Mouse (Mus musculus): ENCODE measurements around the gene Eomes.

Gene Eomes

DNA sequence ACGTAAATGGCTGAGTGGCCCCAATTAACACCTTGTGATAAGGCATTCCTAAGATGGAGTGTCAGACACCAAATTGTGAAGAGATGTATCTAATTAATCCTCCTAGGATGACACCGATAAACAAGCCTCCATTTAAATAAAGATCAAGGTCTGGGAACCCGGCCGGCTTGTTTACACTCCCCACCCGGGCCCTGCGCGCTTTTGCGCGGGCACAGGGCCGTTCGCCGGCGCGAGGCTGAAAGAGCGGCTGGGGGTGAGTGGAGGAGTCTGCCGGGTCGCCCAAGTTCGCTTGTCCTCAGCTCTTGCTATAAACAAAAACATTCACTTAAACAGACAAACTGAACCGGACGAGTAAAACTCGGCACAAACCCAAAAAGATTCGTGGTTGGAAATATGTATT, 9.6 kb downstream of the Eomes start:
- DNase-seq (ENCODE audit: low spot score in 2 of 2), result no peak

DNA sequence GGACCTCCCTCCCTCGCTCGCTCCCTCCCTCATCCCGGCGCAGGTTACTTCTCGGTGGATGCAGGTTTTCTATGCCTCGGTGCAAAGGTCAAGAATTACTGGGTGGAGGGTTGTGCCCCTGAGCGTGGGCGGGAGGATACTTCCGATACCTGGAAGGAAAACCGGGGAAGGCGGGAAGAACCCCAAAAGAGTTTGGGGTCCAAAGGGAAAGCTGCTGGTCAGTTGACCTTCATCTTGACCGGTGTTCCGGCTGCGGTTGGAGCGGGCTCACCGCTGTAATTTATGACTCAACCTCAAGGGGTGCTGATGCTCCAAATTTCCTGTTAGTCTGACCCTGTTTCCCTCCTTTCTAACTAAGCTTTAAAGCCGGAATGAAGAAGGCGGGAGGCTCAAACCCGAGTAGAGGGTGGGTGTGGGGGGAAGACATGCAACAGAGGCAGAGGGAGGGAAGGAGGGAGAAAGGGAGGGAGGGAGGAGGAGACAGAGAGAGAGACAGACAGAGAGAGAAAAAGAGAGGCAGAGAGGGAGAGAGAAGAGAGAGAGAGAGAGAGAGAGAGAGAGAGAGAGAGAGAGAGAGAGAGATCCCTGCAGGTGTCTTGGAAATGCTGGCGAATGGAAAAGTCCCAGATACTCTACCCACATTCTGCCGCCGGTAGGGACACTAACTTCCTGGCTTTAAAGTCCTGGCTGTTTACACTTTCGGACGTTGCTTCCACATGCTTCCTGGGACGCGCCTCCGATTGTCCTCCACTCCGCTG, 10.3 kb downstream of the Eomes start:
- DNase-seq (ENCODE audit: low spot score in 2 of 2), result no peak

DNA sequence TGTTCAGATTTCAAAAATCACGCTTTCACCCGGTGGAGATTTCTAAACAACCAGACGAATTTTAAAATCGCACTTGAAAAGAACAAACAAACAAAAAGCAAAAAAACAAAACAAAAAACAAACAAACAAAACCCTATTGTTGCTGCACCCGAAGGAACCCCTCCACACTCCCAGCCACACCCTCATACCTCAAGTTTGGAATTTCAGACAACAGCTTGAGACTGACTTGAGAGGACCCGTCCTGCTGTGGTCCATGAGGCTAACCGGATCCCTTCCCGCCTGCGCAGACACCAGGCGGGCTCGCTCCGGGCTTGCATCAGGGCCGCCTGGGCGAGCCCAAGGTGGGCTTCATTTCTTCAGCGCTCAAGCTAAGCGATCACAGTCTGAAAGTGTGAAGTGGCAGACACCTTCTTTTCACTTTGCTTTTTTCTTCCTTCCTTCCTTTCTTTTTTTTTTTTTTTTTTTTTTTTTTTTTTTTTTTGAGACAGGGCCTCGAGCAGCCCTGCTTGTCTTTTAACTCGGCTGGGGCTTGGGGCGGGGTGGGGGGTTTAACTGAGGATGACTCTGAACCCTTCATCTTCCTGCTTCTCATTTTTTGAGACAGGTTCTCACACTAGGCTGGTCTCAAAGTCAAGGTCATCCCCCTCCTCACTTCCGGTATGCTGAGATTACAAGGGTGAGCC, 11.0 kb downstream of the Eomes start:
- no peak for DNase-seq (ENCODE audit: low spot score in 2 of 2)

DNA sequence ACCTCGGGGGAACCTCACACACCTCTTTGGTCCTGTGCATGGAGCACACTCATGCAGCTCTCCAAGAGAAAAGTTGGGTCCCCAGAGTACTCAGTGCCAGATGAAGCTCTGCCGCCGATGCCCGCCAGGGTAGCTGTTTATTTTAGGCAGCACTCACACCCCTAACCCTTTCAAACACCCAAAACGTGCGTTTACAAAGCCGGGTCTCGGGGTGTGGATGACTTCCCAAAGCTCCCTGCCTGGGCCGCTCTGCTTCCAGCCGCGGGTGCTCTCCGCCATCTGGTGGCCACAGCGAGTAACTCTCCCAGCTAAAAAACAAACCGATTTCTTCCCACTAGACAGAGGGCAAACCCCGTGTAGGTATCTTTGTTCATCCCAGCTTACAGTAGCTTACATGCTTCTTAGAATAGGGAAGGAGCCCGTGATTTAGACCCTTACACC, 11.6 kb downstream of the Eomes start:
- DNase-seq (ENCODE audit: low spot score in 2 of 2), result peak; percentile 68 to 76

DNA sequence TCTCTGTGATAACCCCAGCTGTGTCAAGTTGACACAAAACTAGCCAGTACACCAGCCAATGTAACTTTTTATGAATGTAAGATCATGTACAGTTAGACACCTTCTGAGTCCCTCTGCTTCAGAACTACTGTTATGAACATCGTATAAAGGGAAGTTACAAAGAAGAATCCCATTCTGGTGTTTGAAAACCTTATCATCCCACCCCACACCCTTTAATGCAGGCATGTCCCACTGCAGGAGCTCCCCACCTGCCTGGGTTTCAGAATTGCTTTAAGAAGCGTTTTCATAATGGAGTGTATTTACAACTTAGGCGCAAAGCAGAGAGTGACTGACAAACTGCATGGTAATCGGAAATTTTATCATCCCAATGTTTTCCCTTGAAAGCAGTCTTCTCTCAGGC, 13.2 kb downstream of the Eomes start:
- no peak for DNase-seq (ENCODE audit: low spot score in 2 of 2)

DNA sequence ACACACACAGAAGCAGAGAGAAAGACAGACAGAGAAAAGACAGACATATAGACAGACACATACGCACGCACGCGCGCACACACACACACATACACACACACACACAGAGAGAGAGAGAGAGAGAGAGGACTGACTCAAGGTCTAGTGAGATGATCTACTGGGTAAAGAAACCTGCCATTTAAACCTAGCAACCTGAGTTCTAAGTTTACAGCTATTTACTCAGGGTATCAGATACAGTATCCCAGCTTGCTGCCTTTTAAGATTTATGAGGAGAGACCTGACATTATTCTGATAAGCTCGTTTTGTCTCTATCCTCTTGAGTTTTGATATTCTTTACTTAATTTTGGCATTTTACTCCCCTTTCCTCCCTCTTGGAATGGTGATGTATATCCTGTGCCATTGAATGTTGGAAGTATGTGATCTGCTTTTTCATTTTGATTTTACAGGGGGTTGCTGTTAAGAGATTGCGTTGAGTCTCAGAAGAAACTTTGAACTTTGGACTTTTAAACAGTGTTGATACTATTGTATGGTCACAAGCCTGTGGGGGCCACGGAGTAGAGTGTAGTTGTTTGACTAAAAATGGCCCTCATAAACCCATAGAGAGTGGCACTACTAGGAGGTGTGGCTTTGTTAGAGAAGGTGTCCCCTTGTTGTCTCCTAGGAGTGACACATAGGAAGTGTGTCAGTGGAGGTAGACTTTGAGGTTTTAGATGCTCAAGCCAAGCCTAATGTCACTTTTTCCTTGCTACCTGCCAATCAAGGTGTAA, 15.1 kb downstream of the Eomes start:
- no peak for DNase-seq (ENCODE audit: low spot score in 2 of 2)

DNA sequence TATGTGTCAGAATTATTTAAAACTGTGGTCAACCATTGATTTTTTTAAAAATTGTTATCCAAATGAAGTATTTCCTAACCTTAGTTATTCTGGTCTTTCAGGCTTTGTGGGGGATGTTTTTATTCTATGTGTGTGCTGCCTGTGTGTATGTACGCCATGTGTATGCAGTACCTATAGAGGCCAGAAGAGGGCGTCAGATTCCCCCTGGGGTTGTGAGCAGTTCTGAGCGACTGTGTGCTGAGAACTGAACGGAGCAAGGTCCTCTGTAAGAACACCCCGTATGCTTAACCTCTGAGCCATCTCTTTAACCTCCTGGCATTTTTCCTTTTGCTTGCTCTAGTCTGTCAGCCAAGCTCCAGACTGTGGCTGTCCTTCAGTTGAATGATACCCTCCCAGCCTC, 16.1 kb downstream of the Eomes start:
- DNase-seq (ENCODE audit: low spot score in 2 of 2), result no peak

DNA sequence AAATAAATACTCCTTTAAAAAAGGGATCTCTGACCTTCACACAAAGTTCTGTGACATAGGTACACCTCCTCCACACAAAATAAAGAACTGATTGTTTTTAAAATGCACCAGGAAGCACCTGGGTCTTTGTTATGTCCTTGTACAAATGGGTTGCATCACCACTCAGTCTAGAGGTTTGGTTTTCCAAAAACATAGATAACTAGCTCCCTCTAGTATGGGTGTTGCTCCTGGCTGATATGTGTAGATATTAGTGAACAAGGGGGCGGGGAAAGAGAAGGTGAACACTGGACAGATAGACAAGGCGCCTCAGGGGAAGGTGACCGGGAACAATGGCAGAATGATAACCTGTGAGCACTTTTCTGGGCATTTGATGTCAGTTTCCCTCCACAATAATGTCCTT, 17.9 kb downstream of the Eomes start:
- DNase-seq (ENCODE audit: low spot score in 2 of 2), result no peak

DNA sequence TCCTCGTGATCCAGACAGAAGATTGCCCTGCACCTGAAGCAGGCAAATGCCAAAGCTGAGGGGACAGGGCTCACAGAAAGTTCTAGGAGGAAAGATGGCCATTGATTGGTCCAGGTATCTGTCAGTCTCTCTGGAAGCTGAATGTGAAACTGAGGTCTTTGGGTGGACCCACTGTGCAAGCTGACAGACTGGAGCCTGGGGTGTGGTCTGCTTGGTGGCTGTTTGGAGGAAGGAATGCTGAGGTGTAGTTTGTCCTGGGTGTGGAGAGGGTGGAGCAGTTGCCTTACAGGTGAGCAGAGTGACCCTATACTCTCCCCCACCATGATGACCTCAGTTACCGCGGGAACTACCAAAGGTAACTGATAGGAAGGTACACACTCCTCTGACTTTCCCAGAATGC, 18.9 kb downstream of the Eomes start:
- DNase-seq (ENCODE audit: low spot score in 2 of 2), result no peak

DNA sequence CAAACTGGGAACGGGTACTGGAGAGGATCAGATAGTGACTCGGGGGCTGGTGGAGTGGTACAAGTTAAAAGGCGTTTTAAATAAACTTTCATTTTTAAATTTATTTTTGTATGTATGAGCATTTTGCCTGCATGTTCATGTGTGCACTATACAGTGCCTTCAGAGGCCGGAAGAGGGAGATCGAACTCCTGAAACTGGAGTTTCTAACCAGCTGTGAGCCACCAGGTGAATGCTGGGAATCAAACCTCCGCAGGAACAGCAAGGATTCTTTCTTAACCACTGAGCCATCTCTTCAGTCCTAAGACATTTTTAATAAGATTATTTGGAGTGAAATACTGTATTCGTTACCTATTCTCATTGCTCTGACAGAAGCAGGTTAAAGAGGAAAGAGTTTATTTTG, 20.0 kb downstream of the Eomes start:
- no peak for DNase-seq (ENCODE audit: low spot score in 2 of 2)

DNA sequence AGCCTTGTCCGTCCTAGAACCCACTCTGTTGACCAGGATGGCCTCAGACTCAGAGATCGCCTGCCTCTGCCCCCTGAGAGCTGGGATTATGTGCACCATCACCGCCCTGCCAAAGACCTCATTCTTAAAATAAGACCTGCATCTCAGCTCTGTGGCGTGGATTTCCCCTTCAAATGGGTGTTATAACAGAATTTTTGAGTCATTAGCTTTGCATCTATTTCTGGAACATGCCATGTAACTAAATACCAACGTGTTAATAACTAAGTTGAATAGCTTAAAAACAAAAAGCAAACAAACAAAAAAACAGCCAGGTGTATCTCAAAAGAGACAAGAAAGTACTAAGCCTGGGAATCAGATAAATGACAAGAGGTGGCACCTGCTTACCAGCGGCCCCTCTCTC, 23.0 kb downstream of the Eomes start:
- DNase-seq (ENCODE audit: low spot score in 2 of 2), result no peak

DNA sequence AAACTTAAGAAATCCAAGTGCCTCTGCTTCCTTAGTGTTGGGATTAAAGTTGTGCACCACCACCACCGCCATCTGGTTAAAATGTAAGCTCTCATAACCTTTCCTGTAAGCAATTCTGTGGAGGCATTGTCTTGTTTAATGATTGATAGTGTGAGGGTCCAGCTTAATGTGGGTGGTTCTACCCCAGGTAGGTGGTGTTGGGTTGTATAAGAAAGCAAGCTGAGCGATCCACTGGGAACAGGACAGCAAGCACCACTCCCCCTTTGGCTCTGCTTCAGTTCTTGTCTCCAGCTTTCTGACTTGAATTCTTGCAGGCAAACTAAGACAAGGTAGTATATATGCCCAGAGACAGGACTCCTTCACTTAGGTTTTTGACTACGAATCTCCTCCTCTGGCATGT, 26.6 kb downstream of the Eomes start:
- no peak for DNase-seq (ENCODE audit: low spot score in 2 of 2)

DNA sequence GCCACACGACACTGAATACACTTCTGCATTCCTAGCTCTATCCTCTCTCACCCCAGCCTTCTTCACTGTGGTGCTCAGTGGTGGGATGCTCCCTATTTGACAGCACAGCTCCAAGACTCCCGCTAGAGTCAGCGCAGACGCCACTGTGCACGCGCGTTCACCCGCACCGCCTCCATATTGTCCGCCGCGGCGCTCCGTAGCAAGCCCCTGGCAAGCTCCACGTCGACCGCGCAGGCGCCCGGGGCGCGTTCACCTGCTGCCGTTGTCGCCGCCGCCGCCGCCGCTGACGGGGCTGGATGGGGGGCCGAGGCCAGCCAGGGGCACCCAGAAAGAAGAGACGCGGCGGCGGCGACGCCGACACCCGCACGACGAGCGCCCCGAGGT, 28.0 kb downstream of the Eomes start, which contains the start of gene Golga4:
Gene Golga4 (plus strand): TSS at position 248 of the 384 bp plus-strand sequence.
- DNase-seq (ENCODE audit: low spot score in 2 of 2), result peak; percentile 92 to 97

DNA sequence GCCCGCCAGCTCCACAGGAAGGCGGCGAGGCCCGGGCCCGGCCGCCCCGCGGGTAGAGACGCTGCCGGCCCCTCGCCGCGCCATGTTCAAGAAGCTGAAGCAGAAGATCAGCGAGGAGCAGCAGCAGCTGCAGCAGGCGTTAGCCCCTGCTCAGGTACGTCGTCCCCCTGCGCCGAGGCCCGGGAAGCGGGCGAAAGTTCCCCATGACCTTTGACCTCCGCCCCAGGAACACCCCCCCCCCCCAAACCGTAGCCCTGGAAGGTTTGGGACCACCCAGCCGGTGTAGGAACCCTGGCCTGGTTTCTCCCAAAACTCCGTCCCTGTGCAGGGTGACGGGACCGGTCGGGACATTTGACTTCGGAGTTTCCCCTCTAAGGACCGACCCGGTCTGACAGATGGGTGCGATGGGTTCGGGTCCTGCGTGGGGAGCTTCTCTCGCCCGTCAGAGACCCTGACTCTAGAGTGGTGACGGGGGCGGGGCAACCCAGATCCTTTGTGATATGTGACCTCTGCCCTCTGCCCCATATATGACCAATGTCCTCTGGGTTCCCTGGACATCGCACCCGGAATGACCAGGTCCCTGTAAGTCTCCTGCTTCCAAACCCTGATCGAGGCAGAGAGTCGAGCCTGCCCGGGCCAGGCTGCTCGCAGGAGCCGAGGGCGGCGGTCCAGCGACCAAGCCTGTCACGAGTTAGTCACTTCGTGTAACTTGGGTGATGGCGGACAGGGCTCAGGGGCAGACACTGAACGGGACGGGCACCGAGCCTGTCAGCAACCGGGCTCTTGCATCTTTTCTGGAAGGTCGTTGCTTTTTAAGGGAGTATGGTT, 28.6 kb downstream of the Eomes start:
- DNase-seq (ENCODE audit: low spot score in 2 of 2), result peak in 1 of 2 experiments; percentile 21

DNA sequence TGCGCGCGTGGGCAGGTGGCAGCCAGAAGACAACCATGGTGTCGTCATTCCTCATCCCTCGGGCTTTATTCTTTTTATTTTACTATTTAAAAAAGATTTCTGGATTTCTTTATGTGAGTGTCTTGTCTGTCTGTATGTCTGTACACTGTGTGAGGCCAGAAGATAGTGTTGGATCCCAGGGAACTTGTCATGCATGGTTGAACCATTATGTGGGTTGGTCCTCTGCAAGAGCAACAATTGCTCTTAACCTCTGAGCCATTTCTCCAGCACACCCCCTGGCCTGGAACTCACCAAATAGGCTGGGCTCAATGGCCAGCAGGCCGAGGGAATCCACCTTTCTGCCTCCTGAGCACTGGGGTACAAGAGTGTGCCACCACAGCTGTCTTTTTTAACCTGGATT, 29.5 kb downstream of the Eomes start:
- DNase-seq (ENCODE audit: low spot score in 2 of 2), result no peak

DNA sequence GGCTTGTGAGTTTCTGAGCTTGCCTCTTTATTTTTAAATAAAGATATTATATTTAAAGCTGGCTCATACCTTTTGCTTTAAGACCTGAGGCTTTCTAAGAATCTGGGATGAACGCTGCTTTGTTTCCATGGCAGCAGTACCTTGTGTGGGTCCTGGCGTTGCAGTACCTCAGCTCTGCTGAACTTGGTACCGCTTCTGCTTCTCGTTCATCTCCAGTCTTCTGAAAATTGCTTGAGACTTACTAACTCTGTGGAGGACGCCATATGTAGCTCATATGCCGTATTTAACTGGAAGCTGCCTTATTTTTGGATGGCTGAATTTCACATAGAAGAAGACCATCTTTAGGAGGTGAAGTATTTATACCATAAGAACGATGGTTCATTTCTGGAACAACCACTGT, 30.6 kb downstream of the Eomes start:
- DNase-seq (ENCODE audit: low spot score in 2 of 2), result no peak

DNA sequence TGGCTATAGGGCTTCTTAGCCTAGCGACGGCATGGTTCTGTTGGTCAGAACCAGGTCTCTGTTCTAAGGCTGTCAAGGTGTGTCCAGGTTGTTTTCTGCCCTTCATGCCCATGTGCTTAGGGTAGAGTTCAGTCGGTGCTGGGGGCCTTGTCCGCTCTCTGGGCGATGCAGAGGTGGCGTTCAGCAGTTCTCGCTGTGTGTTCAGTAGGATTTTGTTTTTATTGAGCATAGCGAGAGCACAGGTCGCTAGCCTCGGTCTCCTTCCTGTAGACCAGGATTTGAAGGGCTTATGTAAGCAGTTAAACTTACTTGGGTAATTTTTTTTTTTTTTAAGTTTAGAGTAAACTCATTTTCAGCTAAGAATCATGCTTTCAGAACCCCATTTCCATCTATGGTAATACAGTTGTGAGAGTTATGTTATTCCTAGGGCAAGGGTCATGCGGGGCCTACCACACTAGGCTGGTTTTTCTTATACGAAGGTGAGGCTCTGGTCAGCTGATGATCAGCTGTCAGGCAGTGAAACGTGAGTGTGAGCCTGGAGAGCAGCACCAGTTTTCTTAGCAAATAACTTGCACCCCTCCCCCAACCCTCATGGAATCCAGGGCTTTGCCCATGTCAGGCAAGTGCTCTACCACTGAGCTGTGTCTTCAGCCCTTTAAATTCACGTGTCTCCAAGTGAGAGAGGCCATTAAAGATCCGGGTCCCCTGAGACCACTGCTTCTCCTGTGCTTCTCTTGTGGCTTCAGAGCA, 33.1 kb downstream of the Eomes start:
- no peak for DNase-seq (ENCODE audit: low spot score in 2 of 2)

DNA sequence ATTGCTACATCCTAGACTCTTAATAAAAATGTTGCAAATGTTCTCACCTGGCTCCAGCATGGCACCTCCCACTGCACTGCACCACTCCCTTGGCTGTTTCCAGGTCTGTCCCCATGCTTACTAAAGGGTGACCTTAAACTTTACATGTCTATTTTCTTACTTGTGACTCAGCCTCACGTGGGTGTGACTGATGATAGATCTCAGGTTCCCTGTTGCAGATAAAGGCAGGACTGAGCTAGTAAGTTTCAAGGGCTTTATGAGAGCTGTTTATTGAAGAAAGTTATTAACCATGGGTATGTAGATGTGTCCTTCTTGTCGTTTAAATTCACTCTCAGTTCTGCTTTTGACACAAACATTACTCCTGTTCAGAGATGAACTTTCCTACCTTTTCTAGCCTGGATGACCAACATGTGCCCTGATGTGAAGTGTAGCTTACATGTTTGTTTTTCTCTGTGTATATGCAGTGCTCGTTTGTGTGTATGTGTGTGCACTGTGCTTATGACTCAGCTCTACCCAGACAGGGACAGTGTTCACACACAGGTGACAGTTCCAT, 34.7 kb downstream of the Eomes start:
- DNase-seq (ENCODE audit: low spot score in 2 of 2), result no peak

DNA sequence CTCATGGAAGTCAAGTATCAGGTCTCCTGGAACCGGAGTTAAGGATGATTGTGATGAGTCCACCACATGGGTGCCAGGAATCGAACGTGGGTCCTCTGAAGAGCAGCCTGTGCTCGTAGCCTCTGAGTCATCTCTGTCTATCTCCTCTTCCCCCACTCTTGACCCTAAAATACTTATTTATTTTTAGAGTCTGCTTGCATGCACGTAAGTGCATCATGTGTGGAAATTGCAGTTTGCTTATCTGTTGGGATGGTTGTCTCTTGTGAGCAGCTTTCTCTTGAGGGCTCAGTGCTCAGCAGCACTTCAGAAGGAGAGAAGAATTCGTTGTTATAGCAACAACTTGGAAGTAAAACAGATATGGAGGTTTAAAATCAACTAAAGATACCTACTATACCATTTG, 37.5 kb downstream of the Eomes start:
- DNase-seq (ENCODE audit: low spot score in 2 of 2), result no peak

DNA sequence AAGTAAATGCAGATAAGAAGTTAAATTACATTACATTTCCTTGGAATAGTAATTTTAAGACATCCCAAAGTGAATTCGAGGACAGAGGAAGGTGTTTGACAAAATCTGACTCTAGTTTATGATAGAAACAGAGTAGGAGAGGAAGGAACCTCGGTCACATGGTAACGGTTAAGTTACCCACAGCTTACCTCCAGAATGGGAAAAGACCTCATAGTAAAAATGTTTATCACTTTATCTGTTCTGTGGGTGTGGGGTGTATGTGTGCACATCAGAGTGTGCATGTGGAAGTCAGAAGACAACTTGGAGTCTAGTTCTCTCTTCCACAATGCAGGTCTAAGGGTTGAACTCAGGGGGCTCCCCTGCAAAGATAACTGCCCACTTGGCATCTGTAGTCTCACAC, 38.1 kb downstream of the Eomes start:
- no peak for DNase-seq (ENCODE audit: low spot score in 2 of 2)

DNA sequence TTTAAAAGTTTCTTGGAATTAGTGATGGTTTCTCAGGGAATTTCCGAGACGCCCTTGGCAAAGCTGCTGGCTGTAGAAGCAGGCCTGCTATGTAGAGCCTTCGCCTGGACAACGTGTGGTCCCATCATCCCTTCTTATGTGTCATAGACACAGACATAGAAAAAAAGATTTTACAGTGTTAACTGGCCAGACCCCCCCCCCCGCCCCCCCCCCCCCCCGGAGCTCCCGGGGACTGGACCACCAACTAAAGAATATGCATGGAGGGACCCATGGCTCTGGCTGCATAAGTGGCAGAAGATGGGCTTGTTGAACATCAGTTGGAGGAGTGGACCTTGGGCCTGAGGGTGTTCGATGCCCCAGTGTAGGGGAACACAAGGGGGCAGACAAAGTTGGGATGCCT, 39.6 kb downstream of the Eomes start:
- no peak for DNase-seq (ENCODE audit: low spot score in 2 of 2)

All from right cerebral cortex, adult 2 months (tissue).